Mouse (Mus musculus) liver, embryonic 14.5 days (tissue): Measurements from ENCODE around the gene Ppp6r3.

Source experiments
- CTCF ChIP-seq: IDR thresholded peaks from 2 replicates; pipeline ENCODE4 v1.5.1; 2016; ENCODE audit warnings: antibody characterized with exemption, low read depth, control low read depth
- EP300 ChIP-seq: IDR thresholded peaks from 2 replicates; pipeline ENCODE4 v1.6.1; 2016; ENCODE audit warnings: antibody characterized with exemption, low read depth

GRCm38 (mm10) chr19:3436840-3437239 lies 138.7 kb downstream of the Ppp6r3 start:
- TF ChIP-seq CTCF, result peak; percentile 85
- TF ChIP-seq EP300, result no peak
